Mouse (Mus musculus): ENCODE data around the gene Bmp6. TPM values are rescaled to one million over a fixed set of nuclear protein-coding genes. Genes with fewer than 3 reads are reported as not detected.
A peak's percentile ranks its signal among the peaks of the same experiment; 100 is the strongest.

The Bmp6 gene
- polyA plus RNA-seq, 1 experiment from 2014 or later, result 1.3 TPM

DNA sequence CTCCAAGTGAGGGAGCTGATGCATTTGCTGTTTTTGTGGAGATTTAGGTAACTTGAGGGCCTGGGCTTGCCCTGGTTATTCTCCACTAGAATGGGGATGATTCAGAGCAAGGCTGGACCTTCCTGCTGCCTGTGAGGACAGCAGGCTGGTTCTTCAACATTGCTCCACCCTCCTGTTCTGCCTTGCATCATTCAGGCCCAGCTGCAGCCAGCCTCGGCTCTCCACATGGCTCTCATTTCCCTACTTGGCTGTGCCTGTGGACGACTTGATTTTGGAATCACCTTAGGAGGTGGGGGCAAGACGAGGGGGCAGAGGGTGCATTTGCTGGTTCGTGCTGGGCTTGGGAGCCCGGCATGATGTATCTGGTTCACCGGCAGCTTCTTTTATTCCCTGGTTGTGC, 53.8 kb downstream of the Bmp6 start:
- no peaks in the 10 kb centered on the region for H3K36me3 ChIP-seq
- ATAC-seq (ENCODE audit: insufficient number of reproducible peaks, low FRiP score, low TSS enrichment, low read depth), result no peak
- H3K4me2 ChIP-seq, result no peak overlapping the region
- 58% methylated on average over 6 of the region's 6 CpGs for WGBS
- H3K27me3 ChIP-seq, result no peaks in the 10 kb centered on the region
- H3K9ac ChIP-seq, result no peak overlapping the region
- 0 out of 2 replicates have a peak, but pooled peaks cover 4% of the 10 kb centered on the region for H3K4me1 ChIP-seq
- H3K4me3 ChIP-seq, result no peak overlapping the region
- H3K9me3 ChIP-seq, result no peaks in the 10 kb centered on the region
- no peak overlapping the region for H3K27ac ChIP-seq

DNA sequence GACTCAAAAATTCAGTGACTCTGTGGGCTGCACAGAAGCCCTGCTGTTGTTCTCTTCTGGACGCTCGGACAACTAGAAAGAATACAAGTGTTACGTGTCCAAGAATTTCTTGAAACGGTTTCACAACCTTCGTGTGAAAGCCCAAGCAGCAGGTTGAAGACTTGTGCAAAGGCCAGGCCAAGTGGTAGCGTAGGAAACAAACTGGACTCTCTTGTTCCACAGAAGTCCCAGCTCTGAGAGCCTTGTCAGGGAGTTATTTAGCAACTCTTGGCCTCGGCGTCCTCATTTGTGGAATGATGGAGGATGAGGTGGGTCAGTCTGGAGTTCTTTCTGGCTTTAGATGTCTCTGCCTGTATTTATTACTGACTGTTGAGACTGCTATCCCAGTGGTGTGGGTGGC, 55.8 kb downstream of the Bmp6 start:
- Histone ChIP-seq H3K4me1 (0 out of 2 replicates have a peak, but pooled peaks cover 4% of the 10 kb centered on the region), H3K27me3 (no peaks in the 10 kb centered on the region), H3K36me3 (no peaks in the 10 kb centered on the region), H3K27ac (no peak overlapping the region), H3K4me2 (no peak overlapping the region), H3K9ac (no peak overlapping the region), H3K4me3 (no peak overlapping the region), H3K9me3 (no peaks in the 10 kb centered on the region)
- WGBS, result 86% methylated on average over 8 of the region's 8 CpGs
- ATAC-seq (ENCODE audit: insufficient number of reproducible peaks, low FRiP score, low TSS enrichment, low read depth), result no peak

DNA sequence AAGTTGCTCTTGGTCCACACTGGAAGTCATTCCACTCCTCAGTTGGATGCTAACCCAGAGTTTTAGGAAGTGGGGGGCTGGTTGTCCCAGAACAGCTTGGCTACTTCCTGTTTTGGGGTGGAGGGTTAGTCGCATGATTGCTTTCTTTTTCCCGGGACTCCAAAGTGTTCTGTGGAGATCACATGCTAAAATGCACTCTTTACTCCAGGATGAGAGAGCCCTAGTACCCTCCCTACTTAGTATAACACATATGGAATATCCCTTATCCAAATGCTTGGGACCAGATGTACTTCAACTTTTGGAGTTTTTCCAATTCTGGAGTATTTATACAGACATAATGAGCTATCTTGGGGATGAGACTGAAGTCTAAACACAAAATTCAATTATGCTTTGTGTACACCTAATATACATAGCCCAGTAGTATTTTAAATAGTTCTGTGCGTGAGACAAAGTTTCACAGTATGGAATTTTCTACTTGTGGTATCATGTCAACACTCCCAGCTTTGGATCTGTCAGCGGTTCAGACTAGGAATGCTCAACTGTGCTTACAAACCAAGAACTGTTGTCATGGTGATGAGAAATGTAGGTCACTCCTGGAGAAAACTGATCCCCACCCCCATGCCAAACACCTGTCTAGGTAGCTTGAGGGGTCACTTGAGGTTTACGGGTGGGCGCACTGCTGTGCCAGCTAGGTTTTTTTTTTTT, 62.9 kb downstream of the Bmp6 start:
- 57% methylated on average over 6 of the region's 6 CpGs for WGBS
- H3K9me3 ChIP-seq, result no peaks in the 10 kb centered on the region
- no peak for ATAC-seq (ENCODE audit: insufficient number of reproducible peaks, low FRiP score, low TSS enrichment, low read depth)
- no peaks in the 10 kb centered on the region for H3K36me3 ChIP-seq
- H3K4me2 ChIP-seq, result no peak overlapping the region
- H3K4me1 ChIP-seq, result peaks cover 16% of the 10 kb centered on the region
- no peaks in the 10 kb centered on the region for H3K27me3 ChIP-seq
- H3K27ac ChIP-seq, result no peak overlapping the region
- H3K9ac ChIP-seq, result no peak overlapping the region
- no peak overlapping the region for H3K4me3 ChIP-seq

- Histone ChIP-seq H3K36me3 (no peaks in the 10 kb centered on the region), H3K4me3 (no peak overlapping the region), H3K4me1 (peaks cover 16% of the 10 kb centered on the region), H3K9ac (no peak overlapping the region), H3K27me3 (no peaks in the 10 kb centered on the region), H3K4me2 (no peak overlapping the region), H3K9me3 (no peaks in the 10 kb centered on the region), H3K27ac (no peak overlapping the region)
- no peak for ATAC-seq (ENCODE audit: insufficient number of reproducible peaks, low FRiP score, low TSS enrichment, low read depth)
- 51% methylated on average over 3 of the region's 3 CpGs for WGBS
Observed at GRCm38 (mm10) chr13:38408636-38409035, 63.7 kb downstream of the Bmp6 start.

- Histone ChIP-seq H3K36me3 (no peaks in the 10 kb centered on the region), H3K27me3 (no peaks in the 10 kb centered on the region), H3K4me2 (peak overlapping the region; percentile 30; the same call in 1 of the 2 replicates), H3K9ac (no peak overlapping the region), H3K4me3 (no peak overlapping the region), H3K9me3 (no peaks in the 10 kb centered on the region), H3K27ac (peak overlapping the region; percentile 58; the same call in 1 of the 2 replicates), H3K4me1 (peaks cover 16% of the 10 kb centered on the region)
- WGBS, result 16% methylated on average over 15 of the region's 15 CpGs
- ATAC-seq (ENCODE audit: insufficient number of reproducible peaks, low FRiP score, low TSS enrichment, low read depth), result peak; percentile 67; the same call in 1 of the 2 replicates
Observed at GRCm38 (mm10) chr13:38410322-38410865, 65.5 kb downstream of the Bmp6 start.

DNA sequence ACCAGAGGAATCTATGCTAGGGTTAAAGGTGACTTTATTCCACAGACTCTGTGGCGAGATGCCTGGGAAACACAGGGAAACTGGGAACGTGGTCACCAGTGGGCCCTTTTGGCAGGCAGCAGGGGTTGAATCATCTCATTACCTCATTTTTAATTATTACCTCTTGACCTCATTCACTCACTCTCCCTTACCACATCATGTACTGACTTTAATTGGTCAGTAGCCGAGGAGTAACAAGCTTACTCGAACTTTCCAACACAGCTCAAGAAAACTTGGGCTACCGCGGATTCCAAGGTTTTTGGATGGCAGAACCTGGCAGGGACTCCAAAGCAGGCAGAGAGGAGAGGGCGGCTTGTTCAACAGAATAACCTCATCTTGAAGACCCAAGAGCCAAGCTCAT, 74.9 kb downstream of the Bmp6 start:
- Histone ChIP-seq H3K9me3 (no peaks in the 10 kb centered on the region), H3K4me3 (no peak overlapping the region), H3K27me3 (no peaks in the 10 kb centered on the region), H3K4me2 (no peak overlapping the region), H3K9ac (no peak overlapping the region), H3K36me3 (no peaks in the 10 kb centered on the region), H3K27ac (no peak overlapping the region), H3K4me1 (no peaks in the 10 kb centered on the region)
- WGBS, result 74% methylated on average over 7 of the region's 7 CpGs
- no peak for ATAC-seq (ENCODE audit: insufficient number of reproducible peaks, low FRiP score, low TSS enrichment, low read depth)

DNA sequence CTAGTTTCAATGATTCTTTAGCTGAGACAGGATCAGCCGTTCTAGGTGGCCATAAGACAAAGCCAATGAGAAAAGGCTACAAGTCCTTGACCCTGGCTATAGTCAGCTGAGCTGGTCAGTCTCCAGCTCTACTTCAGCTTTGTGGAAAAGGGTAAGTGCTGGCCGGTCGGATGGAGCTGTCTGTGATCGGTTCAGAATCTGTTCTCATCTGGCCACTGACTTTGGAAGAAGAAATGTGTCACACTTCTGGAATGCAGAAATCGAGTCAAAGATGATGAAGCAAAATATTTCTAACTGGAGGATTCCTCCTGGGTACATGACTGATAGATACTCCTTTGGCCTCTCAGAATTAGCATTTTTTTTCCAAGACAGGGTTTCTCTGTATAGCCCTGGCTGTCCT, 77.6 kb downstream of the Bmp6 start:
- no peak overlapping the region for H3K27ac ChIP-seq
- H3K4me2 ChIP-seq, result no peak overlapping the region
- no peaks in the 10 kb centered on the region for H3K36me3 ChIP-seq
- H3K4me1 ChIP-seq, result no peaks in the 10 kb centered on the region
- H3K9me3 ChIP-seq, result no peaks in the 10 kb centered on the region
- H3K27me3 ChIP-seq, result no peaks in the 10 kb centered on the region
- WGBS, result 87% methylated on average over 5 of the region's 5 CpGs
- ATAC-seq (ENCODE audit: insufficient number of reproducible peaks, low FRiP score, low TSS enrichment, low read depth), result no peak
- no peak overlapping the region for H3K9ac ChIP-seq
- H3K4me3 ChIP-seq, result no peak overlapping the region

GRCm38 (mm10) chr13:38425294-38425693, 80.4 kb downstream of the Bmp6 start:
- Histone ChIP-seq H3K9ac (no peak overlapping the region), H3K4me2 (no peak overlapping the region), H3K27me3 (no peaks in the 10 kb centered on the region), H3K9me3 (no peaks in the 10 kb centered on the region), H3K4me3 (no peak overlapping the region), H3K36me3 (no peaks in the 10 kb centered on the region), H3K27ac (no peak overlapping the region), H3K4me1 (no peaks in the 10 kb centered on the region)
- no peak for ATAC-seq (ENCODE audit: insufficient number of reproducible peaks, low FRiP score, low TSS enrichment, low read depth)
- WGBS, result 79% methylated on average over 6 of the region's 6 CpGs

- Histone ChIP-seq H3K4me2 (no peak overlapping the region), H3K27me3 (no peaks in the 10 kb centered on the region), H3K36me3 (no peaks in the 10 kb centered on the region), H3K4me1 (no peaks in the 10 kb centered on the region), H3K9me3 (no peaks in the 10 kb centered on the region), H3K4me3 (no peak overlapping the region), H3K9ac (no peak overlapping the region), H3K27ac (no peak overlapping the region)
- no peak for ATAC-seq (ENCODE audit: insufficient number of reproducible peaks, low FRiP score, low TSS enrichment, low read depth)
- WGBS, result 74% methylated on average over 8 of the region's 8 CpGs
Observed at GRCm38 (mm10) chr13:38429671-38430070, 84.8 kb downstream of the Bmp6 start.

DNA sequence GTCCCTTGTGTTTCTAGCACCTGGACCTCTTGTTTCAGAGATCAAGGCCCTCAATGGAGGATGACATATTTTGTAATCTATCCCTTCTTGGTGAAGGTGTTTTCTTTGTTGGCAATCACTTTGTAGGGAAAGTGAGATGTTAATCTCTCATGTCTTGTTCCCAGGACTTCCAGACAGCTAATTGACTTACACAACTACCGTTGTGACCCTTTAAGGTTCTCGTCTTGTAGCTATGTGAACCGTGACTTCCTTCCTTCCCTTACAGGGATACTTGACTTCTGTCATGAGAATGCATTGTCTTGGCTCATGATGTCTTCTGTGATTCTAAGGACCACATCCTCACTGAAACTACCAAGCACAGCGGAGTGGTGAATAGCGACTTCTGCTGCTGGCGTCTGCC, 85.2 kb downstream of the Bmp6 start:
- Histone ChIP-seq H3K27me3 (no peaks in the 10 kb centered on the region), H3K9ac (no peak overlapping the region), H3K4me1 (no peaks in the 10 kb centered on the region), H3K4me2 (no peak overlapping the region), H3K36me3 (no peaks in the 10 kb centered on the region), H3K4me3 (no peak overlapping the region), H3K27ac (no peak overlapping the region), H3K9me3 (no peaks in the 10 kb centered on the region)
- whole genome bisulfite sequencing, result 87% methylated on average over 6 of the region's 6 CpGs
- no peak for ATAC-seq (ENCODE audit: insufficient number of reproducible peaks, low FRiP score, low TSS enrichment, low read depth)

DNA sequence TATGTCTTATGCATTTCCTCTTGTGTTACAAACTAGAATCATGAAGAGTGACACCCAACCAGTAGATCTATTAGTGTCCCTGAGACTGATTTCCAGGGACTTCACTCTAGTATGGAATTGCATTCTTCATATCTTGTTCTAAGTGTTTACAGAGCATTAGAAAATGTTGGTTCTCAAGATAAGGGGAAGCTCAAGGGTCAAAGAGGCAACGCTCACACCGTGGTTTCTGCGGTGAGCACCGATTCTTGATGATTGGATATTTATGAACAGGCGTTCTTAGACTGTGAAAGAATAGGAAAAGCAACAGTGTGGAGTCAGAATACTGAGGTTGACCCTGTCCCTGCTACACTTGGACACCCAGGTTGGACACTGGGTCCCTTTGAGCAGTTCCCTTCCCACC, 89.9 kb downstream of the Bmp6 start:
- H3K9me3 ChIP-seq, result no peaks in the 10 kb centered on the region
- WGBS, result 94% methylated on average over 5 of the region's 5 CpGs
- H3K4me2 ChIP-seq, result no peak overlapping the region
- H3K27ac ChIP-seq, result no peak overlapping the region
- no peaks in the 10 kb centered on the region for H3K36me3 ChIP-seq
- no peaks in the 10 kb centered on the region for H3K27me3 ChIP-seq
- no peak overlapping the region for H3K9ac ChIP-seq
- H3K4me1 ChIP-seq, result no peaks in the 10 kb centered on the region
- no peak for ATAC-seq (ENCODE audit: insufficient number of reproducible peaks, low FRiP score, low TSS enrichment, low read depth)
- no peak overlapping the region for H3K4me3 ChIP-seq

- no peak overlapping the region for H3K4me3 ChIP-seq
- H3K4me2 ChIP-seq, result no peak overlapping the region
- no peak for ATAC-seq (ENCODE audit: insufficient number of reproducible peaks, low FRiP score, low TSS enrichment, low read depth)
- H3K36me3 ChIP-seq, result no peaks in the 10 kb centered on the region
- 26% methylated on average over 5 of the region's 5 CpGs for WGBS
- H3K4me1 ChIP-seq, result 0 out of 2 replicates have a peak, but pooled peaks cover 2% of the 10 kb centered on the region
- H3K9me3 ChIP-seq, result no peaks in the 10 kb centered on the region
- H3K27me3 ChIP-seq, result no peaks in the 10 kb centered on the region
- H3K27ac ChIP-seq, result no peak overlapping the region
- no peak overlapping the region for H3K9ac ChIP-seq
Observed at GRCm38 (mm10) chr13:38437930-38438329, 93.0 kb downstream of the Bmp6 start.
